Mouse (Mus musculus) megakaryocyte, embryonic 14.5 days (primary cell): Measurements from ENCODE around the gene Gm16181.

Experiments
- FLI1 ChIP-seq: IDR thresholded peaks from 2 replicates; pipeline ENCODE4 v1.6.1; 2012; ENCODE audit warnings: low read length, inconsistent platforms, mixed read lengths
- GATA1 ChIP-seq: IDR thresholded peaks from 3 replicates; pipeline ENCODE4 v1.6.1; 2012; ENCODE audit warnings: mixed read lengths, low read length, inconsistent platforms, borderline replicate concordance

DNA sequence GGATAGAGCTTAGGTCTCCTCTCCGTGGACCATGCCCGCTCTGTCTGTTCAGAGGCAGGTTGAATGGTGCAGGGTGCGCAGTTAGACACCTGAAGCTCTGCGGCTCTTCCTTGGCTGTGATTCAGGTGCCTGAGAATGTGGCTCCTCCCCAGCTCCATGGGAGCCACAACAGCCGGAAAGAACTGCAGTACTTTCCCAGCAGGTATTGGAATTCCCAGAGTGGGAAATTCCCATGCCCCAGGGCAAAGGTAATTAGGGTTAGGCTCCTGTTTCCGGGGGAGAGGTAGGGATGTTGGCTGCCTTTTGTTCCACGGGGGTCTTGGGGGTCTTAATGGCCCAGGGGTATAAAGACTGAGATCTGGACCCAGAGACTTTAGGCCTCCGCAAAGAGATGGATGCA, 21.7 kb upstream of the Gm16181 start:
- no peak for TF ChIP-seq GATA1
- no peak for TF ChIP-seq FLI1
